Mouse (Mus musculus): ENCODE measurements around the gene Treml2.

DNA sequence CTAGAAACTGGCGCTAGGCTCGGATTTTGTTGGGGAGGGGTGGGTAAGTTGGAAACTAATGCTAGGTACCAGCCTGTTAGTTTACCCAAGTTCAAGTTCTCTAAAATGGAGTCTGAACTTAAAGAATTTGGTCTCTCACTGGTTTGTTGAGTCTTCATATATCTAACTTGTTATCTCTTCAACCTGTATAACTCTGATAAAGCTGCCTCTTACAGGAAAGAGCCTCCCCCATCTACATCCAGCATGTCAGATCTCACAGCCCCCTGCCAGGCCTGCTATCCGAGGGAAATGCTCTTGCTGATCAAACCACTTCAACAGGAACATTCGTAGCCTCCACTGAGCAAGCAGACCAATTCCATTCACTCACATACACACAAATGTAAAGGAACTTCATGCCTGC, 20.3 kb upstream of the Treml2 start:
- TF ChIP-seq POLR2AphosphoS5 (IDR thresholded peaks at IDR 0.05; ENCODE audit: insufficient replicate concordance, low read depth, low read length) = no peak
- TF ChIP-seq CTCF (IDR thresholded peaks at IDR 0.05; ENCODE audit: low read depth, low read length) = no peak
- TF ChIP-seq TAL1 (conservative IDR thresholded peaks at IDR 0.05; ENCODE audit: low read depth, low read length) = no peak; the same call in 1 of the 2 replicates
- no peak for TF ChIP-seq GATA2 (IDR thresholded peaks at IDR 0.05; ENCODE audit: borderline replicate concordance, low read depth, low read length)
- no peak for TF ChIP-seq GATA1 (IDR thresholded peaks at IDR 0.05; ENCODE audit: borderline replicate concordance, low read length)
